Mouse (Mus musculus): ENCODE data around the gene Vangl2.
"Not testable (repeated sequence)": the region's sequence is repeated elsewhere in the genome, so short reads cannot be mapped to it uniquely, and the experiment has no call there.

The Vangl2 gene

DNA sequence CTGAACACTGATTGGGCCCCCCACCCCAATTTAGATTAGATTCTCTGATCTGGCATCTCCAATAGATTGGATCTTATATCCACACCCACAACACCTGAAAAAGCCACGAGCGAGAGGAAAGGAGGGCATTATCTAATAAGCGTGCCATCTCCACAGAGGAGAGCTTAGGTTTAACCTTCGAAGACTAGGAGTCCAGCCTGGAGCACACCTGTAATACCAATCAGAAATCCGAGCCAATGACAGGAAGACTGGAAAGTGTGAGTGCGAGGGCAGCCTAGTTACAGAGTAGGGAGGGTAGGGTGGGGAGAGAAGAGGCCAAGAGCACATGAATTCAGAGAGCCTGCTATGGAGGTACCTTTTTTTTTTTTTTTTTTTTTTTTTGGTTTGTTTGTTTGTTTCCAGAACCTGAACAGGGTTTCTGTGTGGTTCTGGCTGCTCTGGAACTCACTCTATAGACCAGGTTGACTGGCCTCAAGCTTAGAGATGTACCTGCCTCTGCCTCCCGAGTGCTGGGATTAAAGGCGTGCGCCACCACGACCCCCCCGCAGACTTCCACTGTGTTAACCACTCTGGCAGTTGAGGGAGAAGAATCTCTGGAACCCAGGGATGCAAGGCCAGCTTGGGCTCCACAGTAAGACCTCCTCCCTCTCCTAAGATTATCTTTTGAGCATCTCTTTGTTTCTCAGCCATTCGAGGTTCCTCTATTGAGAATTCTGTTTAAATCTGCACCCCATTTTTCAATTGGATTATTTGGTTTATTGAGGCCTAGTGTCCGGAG, 29.2 kb downstream of the Vangl2 start:
- DNase-seq: no peak

DNA sequence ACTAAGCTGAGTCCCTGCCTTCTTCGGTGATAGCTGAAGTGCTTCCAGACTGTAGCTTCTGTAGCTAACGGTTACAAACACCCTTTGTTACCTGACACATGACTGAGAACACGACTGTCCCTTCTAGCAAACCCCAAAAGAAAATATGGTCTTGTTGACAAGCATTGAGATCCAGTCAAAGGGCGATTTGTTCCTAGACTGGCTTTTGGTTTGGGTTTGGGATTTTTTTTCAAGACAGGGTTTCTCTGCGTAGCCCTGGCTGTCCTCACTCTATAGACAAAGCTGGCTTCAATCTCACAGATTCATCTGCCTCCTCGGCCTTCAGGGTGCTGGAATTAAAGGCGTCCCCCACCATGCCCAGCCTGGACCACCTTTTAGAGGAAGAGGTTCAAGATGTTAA, 31.5 kb downstream of the Vangl2 start:
- DNase-seq: no peak

DNA sequence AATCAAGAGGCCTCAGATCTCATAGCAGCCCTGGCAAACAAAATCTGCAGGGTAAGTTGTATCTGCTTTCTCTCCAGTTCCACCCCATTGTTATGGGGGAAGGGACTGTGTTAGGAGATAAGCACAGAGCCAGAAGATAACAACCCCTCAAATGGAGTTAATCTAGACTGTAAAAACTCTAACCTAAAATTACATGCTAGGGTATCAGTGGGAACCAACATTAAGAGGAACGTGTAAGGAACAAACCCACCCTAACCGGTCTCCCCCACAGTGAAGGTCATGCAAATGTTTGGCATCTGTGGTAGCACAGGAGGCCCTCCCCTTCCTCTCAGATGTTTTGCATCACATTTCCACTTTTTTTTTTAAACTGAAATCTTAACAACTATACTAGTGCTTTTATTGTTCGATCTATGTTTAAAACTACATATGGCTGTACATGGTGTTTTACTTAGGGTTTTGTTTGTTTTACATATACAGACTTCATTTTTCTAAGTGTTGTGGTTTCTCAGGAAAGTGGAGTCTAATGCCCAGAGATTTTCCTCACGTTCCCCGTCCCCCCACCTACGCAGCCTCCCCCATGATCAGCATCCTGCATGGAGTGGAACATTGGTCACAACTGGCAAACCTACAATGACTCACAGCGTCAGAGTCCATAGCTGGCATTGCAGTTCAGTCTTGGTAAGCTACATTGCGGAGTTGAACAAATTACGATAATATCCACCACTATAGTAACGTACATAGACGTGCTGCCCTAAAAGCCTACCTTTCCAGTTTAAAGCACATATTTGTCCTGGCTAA, 33.1 kb downstream of the Vangl2 start:
- no peak for DNase-seq

- DNase-seq: no peak
Observed at GRCm38 (mm10) chr1:171994501-171994900, 33.7 kb downstream of the Vangl2 start.

DNA sequence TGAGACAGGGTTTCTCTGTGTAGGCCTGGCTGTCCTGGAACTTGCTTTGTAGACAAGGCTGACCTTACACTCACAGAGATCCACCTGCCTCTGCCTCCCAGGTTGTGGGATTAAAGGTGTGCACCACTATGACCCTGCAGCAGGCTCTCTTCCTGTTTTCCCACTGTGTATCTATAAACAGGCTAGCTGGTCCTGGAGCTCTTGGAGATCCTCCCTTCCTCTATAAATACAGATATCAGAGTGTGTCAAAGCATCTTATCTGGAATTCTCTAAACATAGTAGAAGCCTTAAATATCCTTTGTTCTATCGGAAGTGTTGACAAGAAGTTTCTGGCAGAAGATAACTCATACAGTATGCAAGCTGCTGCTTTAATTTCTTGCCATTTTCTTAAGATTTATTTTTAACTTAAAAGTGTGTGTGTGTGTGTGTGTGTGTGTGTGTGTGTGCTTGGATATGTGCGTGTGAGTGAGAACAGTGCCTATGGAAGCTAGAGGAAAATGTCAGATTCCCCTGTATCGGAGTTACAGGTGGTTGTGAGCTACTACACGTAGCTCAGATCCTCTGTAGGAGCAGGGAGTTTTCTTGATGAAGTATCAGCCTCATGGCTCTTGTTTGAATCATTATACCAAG, 35.2 kb downstream of the Vangl2 start:
- no peak for DNase-seq

- no peak for DNase-seq
Observed at GRCm38 (mm10) chr1:171991883-171992282, 36.4 kb downstream of the Vangl2 start.

DNA sequence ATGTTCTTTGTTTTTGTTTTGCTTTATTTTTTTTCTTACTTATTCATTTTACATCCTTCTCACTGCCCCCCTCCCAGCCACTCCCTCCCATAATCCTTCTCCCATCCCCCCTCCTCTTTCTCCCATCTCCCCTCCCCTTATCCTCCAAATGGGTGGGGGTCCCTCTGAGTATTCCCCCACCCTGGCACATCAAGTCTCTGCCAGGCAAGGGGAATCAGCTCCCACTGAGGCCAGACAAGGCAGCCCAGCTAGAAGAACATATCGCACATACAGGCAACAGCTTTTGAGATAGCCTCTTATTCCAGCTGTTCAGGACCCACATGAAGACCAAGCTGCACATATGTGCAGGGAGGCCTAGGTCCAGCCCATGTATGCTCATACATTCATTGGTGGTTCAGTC, 44.1 kb downstream of the Vangl2 start:
- no peak for DNase-seq

DNA sequence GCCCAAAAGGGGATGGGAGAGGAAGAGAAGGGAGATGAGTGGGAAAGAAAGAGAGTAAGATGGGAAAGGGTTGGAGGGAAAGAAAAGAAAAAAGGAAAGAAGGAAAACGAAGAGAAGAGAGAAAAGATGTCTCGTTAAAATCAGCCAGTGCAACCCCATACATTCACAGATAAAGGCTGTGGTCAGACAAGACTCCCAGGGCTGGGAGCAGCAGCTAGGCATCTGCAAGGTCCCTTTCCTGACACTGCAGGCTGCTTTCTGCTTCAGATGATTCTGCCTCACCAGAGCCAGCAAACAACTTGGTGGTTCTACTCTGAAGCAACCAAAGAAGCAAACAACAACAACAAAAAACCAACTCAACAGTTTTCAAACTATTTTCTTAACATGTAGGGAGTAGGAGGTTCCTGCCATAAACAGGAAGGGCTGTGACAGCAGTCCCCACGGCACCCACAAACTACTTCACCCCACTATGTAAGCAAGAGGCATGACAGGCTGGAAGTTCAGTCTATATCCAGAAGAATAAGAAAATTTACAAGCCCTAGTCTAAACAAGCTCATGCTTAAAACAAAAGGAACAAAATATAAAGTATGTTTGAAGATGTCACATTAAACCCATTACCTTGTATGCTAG, 44.8 kb downstream of the Vangl2 start:
- DNase-seq: no peak

- DNase-seq: no peak
Observed at GRCm38 (mm10) chr1:171982740-171983139, 45.5 kb downstream of the Vangl2 start.

- no peak for DNase-seq
Observed at GRCm38 (mm10) chr1:171982170-171982569, 46.1 kb downstream of the Vangl2 start.

GRCm38 (mm10) chr1:171979969-171980730, 48.1 kb downstream of the Vangl2 start:
- no peak for DNase-seq

- DNase-seq: no peak
Observed at GRCm38 (mm10) chr1:171977891-171978290, 50.4 kb downstream of the Vangl2 start.

- DNase-seq: no peak
Observed at GRCm38 (mm10) chr1:171976826-171977539, 51.3 kb downstream of the Vangl2 start.

DNA sequence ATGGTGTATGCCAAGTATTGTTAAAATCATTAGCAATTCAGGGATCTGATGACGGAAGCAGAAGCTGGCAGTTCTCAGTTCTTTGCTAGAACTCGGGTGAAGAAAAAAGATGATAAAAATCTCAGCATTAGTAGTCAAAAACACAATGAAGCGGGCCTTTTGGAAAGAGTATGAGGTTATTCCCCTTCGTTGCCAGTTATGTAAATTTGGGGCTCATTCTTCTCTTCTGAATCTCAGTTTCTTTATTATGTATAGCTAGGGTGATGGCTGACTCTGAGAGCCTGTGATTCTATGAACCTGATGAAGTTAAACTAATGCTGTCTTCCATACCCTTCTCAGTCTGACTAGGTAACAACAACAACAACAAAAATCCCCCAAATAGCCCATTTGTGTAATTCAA, 52.4 kb downstream of the Vangl2 start:
- no peak for DNase-seq

GRCm38 (mm10) chr1:171975377-171975776, 52.9 kb downstream of the Vangl2 start:
- DNase-seq: no peak

- DNase-seq: not testable (repeated sequence)
Observed at GRCm38 (mm10) chr1:171974361-171974760, 53.9 kb downstream of the Vangl2 start.

DNA sequence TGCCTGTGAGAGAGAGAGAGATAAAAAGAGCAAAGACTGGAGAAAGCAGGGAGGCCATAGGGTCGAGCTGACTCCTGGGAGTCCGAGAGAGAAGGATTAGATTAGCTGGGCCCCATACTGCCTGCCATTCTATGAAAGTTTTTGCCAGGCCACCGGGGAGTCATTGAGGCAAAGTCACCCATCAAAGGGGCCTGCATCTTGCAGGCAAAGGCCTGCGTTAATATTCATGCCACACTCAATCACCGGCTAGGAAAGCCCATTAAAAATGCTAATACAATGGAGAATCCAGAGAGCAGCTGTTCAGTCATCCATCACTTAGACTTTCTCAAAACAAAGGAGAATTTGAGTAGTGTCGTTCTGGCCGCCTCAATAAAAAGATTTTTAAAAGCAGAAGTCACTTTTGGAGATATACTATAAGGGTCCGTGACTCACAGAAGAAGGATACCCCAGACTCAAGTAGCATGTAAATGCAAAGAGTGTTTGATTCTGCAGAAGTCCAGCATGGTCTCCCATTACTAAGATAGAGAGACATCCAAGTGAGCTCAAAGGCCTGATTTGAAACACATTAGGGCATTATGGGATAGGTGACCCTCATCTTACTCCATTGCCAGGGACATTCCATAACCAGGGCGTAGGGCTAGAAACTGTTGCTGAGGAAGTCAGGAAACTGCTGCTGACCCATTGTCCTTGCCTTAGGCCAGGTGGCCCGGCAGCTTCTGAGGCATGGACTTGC, 57.2 kb downstream of the Vangl2 start:
- DNase-seq: no peak

GRCm38 (mm10) chr1:171969221-171969620, 59.0 kb downstream of the Vangl2 start:
- no peak for DNase-seq

- no peak for DNase-seq
Observed at GRCm38 (mm10) chr1:171966054-171966790, 62.0 kb downstream of the Vangl2 start.

DNA sequence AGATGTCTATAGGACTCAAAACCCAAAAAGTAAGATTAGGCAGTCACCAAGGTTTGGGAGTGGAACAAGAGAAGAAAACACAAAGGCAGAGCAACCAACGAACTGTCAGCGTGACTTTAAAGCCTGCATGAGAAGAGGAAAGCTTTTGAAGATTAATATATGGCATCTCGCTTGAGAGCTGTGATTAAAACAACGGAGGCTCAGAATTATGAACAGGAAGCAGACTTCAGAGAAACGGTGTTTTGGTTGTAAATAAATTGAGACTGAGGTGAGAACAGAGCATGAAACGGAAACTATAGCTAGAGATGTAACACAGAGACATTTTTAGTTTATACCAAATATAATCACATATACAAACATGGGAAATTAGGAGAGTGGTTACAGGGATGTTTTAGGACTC, 64.6 kb downstream of the Vangl2 start:
- no peak for DNase-seq
